Mouse (Mus musculus): Measurements from ENCODE around the gene Adora1. TPM values are rescaled to one million over a fixed set of nuclear protein-coding genes. Genes with fewer than 3 reads are reported as not detected.

The Adora1 gene
- polyA plus RNA-seq, 1 experiment, result 9.1 TPM

- 47% methylated on average over 14 of the region's 14 CpGs for WGBS
- Histone ChIP-seq H3K4me1 (ENCODE audit: control insufficient read depth, insufficient read depth, low read length) (no peaks in the 10 kb centered on the region), H3K4me3 (replicated peaks; ENCODE audit: extremely low read depth, low read depth, low read length) (no peak overlapping the region)
- DNase-seq, result no peak
- TF ChIP-seq POLR2A (IDR thresholded peaks at IDR 0.05; ENCODE audit: borderline replicate concordance, extremely low read depth, low read depth, low read length), result no peak
- TF ChIP-seq CTCF (IDR thresholded peaks at IDR 0.05; ENCODE audit: insufficient read depth, low read length), result no peak
Measured at GRCm38 (mm10) chr1:134167416-134168305, 67.6 kb downstream of the Adora1 start.

- TF ChIP-seq CTCF (IDR thresholded peaks at IDR 0.05; ENCODE audit: insufficient read depth, low read length) (no peak), POLR2A (IDR thresholded peaks at IDR 0.05; ENCODE audit: borderline replicate concordance, extremely low read depth, low read depth, low read length) (no peak)
- WGBS, result 91% methylated on average over 3 of the region's 3 CpGs
- Histone ChIP-seq H3K4me3 (replicated peaks; ENCODE audit: extremely low read depth, low read depth, low read length) (no peak overlapping the region), H3K4me1 (ENCODE audit: control insufficient read depth, insufficient read depth, low read length) (no peaks in the 10 kb centered on the region)
- DNase-seq, result no peak
Measured at GRCm38 (mm10) chr1:134166547-134166946, 68.7 kb downstream of the Adora1 start.

- peak; percentile 38; the same call in 1 of the 2 replicates for TF ChIP-seq POLR2A (IDR thresholded peaks at IDR 0.05; ENCODE audit: borderline replicate concordance, extremely low read depth, low read depth, low read length)
- no peak for TF ChIP-seq CTCF (IDR thresholded peaks at IDR 0.05; ENCODE audit: insufficient read depth, low read length)
- Histone ChIP-seq H3K4me3 (replicated peaks; ENCODE audit: extremely low read depth, low read depth, low read length) (no peak overlapping the region), H3K4me1 (ENCODE audit: control insufficient read depth, insufficient read depth, low read length) (no peaks in the 10 kb centered on the region)
- 43% methylated on average over 4 of the region's 4 CpGs for WGBS
- peak; percentile 66 for DNase-seq
Measured at GRCm38 (mm10) chr1:134164454-134164853, 70.8 kb downstream of the Adora1 start.

- H3K4me1 ChIP-seq (ENCODE audit: control insufficient read depth, insufficient read depth, low read length), result no peaks in the 10 kb centered on the region
- WGBS, result 80% methylated on average over 7 of the region's 7 CpGs
- TF ChIP-seq POLR2A (IDR thresholded peaks at IDR 0.05; ENCODE audit: borderline replicate concordance, extremely low read depth, low read depth, low read length) (no peak), CTCF (IDR thresholded peaks at IDR 0.05; ENCODE audit: insufficient read depth, low read length) (no peak)
- DNase-seq, result no peak
- H3K4me3 ChIP-seq (replicated peaks; ENCODE audit: extremely low read depth, low read depth, low read length), result no peak overlapping the region
Measured at GRCm38 (mm10) chr1:134163476-134163875, 71.8 kb downstream of the Adora1 start.

GRCm38 (mm10) chr1:134162510-134163225 is 72.6 kb downstream of the Adora1 start:
- H3K4me1 ChIP-seq (ENCODE audit: control insufficient read depth, insufficient read depth, low read length), result no peaks in the 10 kb centered on the region
- no peak for DNase-seq
- WGBS, result 54% methylated on average over 6 of the region's 6 CpGs
- H3K4me3 ChIP-seq (replicated peaks; ENCODE audit: extremely low read depth, low read depth, low read length), result no peak overlapping the region
- TF ChIP-seq POLR2A (IDR thresholded peaks at IDR 0.05; ENCODE audit: borderline replicate concordance, extremely low read depth, low read depth, low read length) (no peak), CTCF (IDR thresholded peaks at IDR 0.05; ENCODE audit: insufficient read depth, low read length) (no peak)

- DNase-seq, result no peak
- WGBS, result 79% methylated on average over 6 of the region's 6 CpGs
- Histone ChIP-seq H3K4me1 (ENCODE audit: control insufficient read depth, insufficient read depth, low read length) (no peaks in the 10 kb centered on the region), H3K4me3 (replicated peaks; ENCODE audit: extremely low read depth, low read depth, low read length) (no peak overlapping the region)
- TF ChIP-seq CTCF (IDR thresholded peaks at IDR 0.05; ENCODE audit: insufficient read depth, low read length), result no peak
- no peak for TF ChIP-seq POLR2A (IDR thresholded peaks at IDR 0.05; ENCODE audit: borderline replicate concordance, extremely low read depth, low read depth, low read length)
Measured at GRCm38 (mm10) chr1:134161399-134161798, 73.8 kb downstream of the Adora1 start.

- Histone ChIP-seq H3K4me1 (ENCODE audit: control insufficient read depth, insufficient read depth, low read length) (no peaks in the 10 kb centered on the region), H3K4me3 (replicated peaks; ENCODE audit: extremely low read depth, low read depth, low read length) (no peak overlapping the region)
- DNase-seq, result no peak
- TF ChIP-seq CTCF (IDR thresholded peaks at IDR 0.05; ENCODE audit: insufficient read depth, low read length) (no peak), POLR2A (IDR thresholded peaks at IDR 0.05; ENCODE audit: borderline replicate concordance, extremely low read depth, low read depth, low read length) (no peak)
- 77% methylated on average over 3 of the region's 3 CpGs for WGBS
Measured at GRCm38 (mm10) chr1:134160404-134160803, 74.8 kb downstream of the Adora1 start.

GRCm38 (mm10) chr1:134154655-134155054 is 80.6 kb downstream of the Adora1 start:
- TF ChIP-seq POLR2A (IDR thresholded peaks at IDR 0.05; ENCODE audit: borderline replicate concordance, extremely low read depth, low read depth, low read length) (no peak), CTCF (IDR thresholded peaks at IDR 0.05; ENCODE audit: insufficient read depth, low read length) (no peak)

GRCm38 (mm10) chr1:134154121-134154520 is 81.1 kb downstream of the Adora1 start:
- Histone ChIP-seq H3K4me3 (replicated peaks; ENCODE audit: extremely low read depth, low read depth, low read length) (no peak overlapping the region), H3K4me1 (ENCODE audit: control insufficient read depth, insufficient read depth, low read length) (no peaks in the 10 kb centered on the region)
- no peak for DNase-seq
- TF ChIP-seq POLR2A (IDR thresholded peaks at IDR 0.05; ENCODE audit: borderline replicate concordance, extremely low read depth, low read depth, low read length) (no peak), CTCF (IDR thresholded peaks at IDR 0.05; ENCODE audit: insufficient read depth, low read length) (no peak)
- WGBS, result 91% methylated on average over 3 of the region's 3 CpGs

More at GRCm38 (mm10) chr1:134154655-134155054, 80.6 kb downstream of the Adora1 start:
- DNase-seq, result no peak
- 55% methylated on average over 3 of the region's 3 CpGs for WGBS
- no peak overlapping the region for H3K4me3 ChIP-seq (replicated peaks; ENCODE audit: extremely low read depth, low read depth, low read length)
- H3K4me1 ChIP-seq (ENCODE audit: control insufficient read depth, insufficient read depth, low read length), result no peaks in the 10 kb centered on the region
